Mouse (Mus musculus) naive thymus-derived CD4-positive, alpha-beta T cell, adult 2 months (primary cell): ENCODE data around the gene Rgs6.
A peak's percentile ranks its signal among the peaks of the same experiment; 100 is the strongest.

Experiments used
- DNase-seq: peaks from one replicate; pipeline ENCODE4 v3.0.0-alpha.2; 2011; ENCODE audit warnings: low read depth

The Rgs6 gene

GRCm38 (mm10) chr12:82647876-82648275, 59.8 kb downstream of the Rgs6 start:
- DNase-seq, result no peak

- DNase-seq, result no peak
Measured at GRCm38 (mm10) chr12:82649991-82650390, 61.9 kb downstream of the Rgs6 start.

DNA sequence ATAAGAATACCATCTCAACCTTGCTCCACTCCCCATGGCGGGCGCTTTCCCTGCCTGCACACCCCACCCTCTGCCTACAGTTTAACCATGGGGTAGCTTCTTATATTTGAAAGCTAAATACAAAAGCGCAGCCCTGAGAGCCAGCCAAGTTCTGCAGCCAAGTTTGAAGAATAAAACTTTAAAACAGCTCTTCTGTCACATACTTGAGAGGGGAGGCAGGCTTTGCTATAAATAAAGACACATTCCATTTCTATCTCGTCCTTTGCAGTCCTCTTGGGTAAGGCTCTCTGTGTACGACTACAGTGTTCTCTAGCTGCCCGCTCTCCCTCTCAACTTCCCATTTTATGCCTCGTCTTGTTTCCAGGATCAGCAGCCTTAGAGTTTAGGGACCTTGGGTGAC, 76.5 kb downstream of the Rgs6 start:
- no peak for DNase-seq

GRCm38 (mm10) chr12:82667441-82667840, 79.3 kb downstream of the Rgs6 start:
- no peak for DNase-seq

- DNase-seq, result no peak
Measured at GRCm38 (mm10) chr12:82670201-82670737, 82.2 kb downstream of the Rgs6 start.

- DNase-seq, result no peak
Measured at GRCm38 (mm10) chr12:82671591-82671990, 83.5 kb downstream of the Rgs6 start.

DNA sequence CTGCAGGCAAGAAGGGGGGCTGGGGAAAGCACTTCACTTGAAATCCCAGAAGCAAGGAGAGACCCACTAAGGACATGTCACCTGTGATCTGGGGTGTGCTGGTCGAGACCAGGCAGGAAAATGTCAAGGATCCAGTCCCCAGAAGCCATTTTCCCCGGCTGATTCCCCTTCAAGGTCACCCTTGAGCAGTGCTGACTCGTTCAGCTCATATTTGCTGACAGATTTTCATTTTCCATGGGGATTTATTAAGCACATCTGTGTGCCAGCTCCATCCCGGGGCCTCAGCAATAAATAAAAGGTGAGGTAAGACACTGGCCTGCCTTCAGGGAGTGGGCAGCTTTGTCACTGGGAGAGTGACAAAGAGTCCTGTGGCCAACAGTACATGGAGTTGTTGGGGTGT, 87.0 kb downstream of the Rgs6 start:
- DNase-seq, result no peak

DNA sequence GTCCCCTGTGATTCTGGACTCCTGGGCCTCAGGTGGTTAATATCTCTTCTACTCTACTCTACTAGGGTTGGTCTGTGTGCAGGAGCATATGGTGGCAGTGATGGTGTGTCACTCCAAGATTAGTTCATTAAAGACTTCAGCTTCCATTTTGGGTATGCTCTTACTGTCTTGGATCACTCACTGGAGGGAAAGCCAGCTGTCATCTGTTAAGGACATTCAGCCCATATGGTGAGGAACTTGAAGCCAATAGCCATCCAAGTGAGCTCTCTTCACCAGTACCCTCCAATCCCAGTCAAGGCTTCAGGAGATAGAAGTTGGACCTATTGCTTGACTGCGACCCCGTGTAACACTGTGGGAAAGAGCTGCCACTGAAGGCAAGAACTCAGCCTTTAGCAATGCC, 98.9 kb downstream of the Rgs6 start:
- DNase-seq, result no peak

DNA sequence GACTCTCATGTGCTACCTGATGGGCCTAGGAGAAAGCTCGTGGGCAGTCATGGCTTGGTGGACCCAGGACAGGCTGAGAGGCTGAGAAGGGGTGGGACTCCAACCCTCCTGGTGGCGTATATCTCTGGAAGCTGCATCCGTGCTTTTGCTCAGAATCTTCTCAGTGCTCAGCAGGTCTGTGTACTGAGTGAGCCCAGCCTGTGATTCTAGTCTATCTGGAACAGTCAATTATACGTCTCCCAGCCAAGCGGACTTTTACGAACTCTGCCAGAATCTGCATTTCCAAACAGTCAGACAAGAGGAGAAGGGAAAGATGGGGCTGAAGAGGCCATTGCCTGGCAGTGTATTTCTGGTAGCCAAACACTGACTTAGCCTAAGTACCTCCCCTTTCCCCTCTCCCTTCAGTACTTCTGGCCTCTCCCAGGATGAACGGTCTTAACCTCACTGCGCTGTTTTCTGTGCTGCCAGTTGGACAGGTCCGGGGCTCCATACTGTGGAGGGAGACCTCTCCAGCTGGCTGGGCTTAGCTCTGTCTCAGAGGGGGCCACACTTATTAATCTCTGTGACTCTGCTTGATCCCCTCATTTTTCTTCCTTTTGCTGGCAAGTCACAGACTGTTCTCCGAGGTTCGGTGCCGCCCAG, 110.9 kb downstream of the Rgs6 start:
- no peak for DNase-seq

- no peak for DNase-seq
Measured at GRCm38 (mm10) chr12:82699528-82699905, 111.4 kb downstream of the Rgs6 start.

- no peak for DNase-seq
Measured at GRCm38 (mm10) chr12:82700241-82700640, 112.1 kb downstream of the Rgs6 start.

DNA sequence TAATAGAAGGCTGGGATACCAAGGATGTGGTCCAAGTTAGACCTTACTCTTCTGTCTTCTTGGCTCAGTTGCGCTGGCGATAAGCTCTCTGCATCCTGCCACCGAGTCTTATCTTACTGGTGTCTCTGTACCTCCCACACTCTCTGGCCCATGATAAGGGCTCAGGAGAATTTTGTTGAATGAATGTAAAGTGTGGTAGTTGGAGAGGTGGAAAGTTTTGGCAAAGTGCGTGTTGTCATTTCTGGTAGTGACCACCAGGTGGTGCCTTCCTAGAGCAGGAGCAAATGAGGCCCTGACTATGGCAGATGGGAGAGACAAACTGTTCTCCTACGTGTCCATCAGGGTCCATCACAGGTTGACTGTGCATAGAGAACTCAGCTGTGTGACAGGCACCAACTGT, 112.7 kb downstream of the Rgs6 start:
- peak; percentile 10 for DNase-seq

- DNase-seq, result no peak
Measured at GRCm38 (mm10) chr12:82701359-82701758, 113.3 kb downstream of the Rgs6 start.

DNA sequence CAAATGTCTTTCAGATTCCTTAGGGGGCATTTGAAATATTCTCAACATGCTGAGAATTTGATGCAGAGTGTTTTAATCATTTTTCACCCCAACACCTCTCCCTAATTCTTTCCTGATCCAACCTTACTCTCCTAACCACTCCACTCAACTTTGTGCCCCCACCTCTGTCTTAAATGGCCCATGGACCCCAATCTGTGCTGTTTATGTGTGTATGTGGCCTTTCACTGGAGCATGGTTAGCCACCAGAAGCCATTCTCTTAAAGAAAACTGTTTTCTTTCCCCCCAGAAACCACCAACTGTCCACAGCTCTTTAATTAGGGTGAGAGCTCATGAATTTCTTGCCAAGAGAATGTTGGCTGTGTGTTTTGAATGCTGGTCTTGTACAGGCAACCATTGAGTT, 122.3 kb downstream of the Rgs6 start:
- no peak for DNase-seq

DNA sequence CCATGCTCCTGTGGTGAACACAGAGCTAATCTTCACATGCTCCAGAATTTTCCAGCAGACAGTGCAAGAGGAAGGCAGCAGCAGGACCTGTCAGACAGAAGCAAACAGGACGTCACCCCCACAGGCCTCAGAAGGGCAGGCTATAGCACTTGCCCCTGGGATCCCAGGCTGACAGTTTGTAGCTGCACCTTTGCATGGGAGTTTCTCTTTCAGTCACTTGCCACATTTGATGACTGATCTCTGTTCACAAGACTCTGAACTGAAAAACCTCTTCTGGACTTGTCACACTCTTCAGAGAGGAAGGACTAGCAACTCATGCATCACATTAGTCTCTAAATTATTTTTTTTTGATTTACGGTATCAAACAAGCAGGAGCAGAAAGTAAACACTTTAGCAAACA, 126.2 kb downstream of the Rgs6 start:
- no peak for DNase-seq

- DNase-seq, result no peak
Measured at GRCm38 (mm10) chr12:82723017-82723540, 135.0 kb downstream of the Rgs6 start.

- DNase-seq, result no peak
Measured at GRCm38 (mm10) chr12:82726255-82726654, 138.2 kb downstream of the Rgs6 start.

DNA sequence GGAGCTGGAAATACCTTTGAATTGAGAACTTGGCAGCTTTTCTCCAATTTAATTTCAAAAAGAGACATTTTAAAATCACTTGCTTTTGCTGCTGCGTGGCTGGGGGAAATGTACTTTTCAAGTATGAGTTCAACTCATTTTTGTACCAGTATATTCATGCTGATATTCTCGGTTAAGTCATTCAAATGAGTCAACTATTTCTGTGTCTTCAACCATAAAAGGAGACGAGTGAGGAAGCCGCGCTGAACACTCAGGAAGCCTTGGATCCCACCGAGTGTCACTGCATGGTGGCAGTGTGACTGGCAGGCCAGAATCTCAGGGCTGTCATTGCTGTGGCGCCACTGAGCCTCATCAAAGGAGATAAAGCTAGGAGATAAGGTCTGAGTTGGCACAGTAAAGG, 143.5 kb downstream of the Rgs6 start:
- DNase-seq, result no peak

GRCm38 (mm10) chr12:82742955-82743354, 154.9 kb downstream of the Rgs6 start:
- no peak for DNase-seq

DNA sequence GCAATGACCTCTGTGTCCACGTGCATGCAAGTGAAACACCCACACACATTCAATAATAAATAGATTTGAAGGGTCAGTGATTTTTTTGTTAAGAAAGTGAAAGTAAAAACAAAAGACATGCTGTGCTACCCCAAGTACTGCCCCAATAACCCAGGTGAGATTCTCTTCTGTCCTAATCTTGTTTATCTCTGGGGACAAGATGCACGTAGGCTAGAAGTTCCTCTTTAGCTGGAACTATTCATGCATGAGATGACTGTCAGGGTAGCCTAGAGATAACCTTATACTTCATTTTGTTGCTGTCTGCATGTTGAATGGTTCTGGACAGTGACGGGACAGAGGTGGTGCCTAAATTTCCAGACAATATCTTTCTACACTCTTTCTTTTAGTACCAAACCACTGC, 155.9 kb downstream of the Rgs6 start:
- no peak for DNase-seq

GRCm38 (mm10) chr12:82744826-82745225, 156.7 kb downstream of the Rgs6 start:
- DNase-seq, result no peak

DNA sequence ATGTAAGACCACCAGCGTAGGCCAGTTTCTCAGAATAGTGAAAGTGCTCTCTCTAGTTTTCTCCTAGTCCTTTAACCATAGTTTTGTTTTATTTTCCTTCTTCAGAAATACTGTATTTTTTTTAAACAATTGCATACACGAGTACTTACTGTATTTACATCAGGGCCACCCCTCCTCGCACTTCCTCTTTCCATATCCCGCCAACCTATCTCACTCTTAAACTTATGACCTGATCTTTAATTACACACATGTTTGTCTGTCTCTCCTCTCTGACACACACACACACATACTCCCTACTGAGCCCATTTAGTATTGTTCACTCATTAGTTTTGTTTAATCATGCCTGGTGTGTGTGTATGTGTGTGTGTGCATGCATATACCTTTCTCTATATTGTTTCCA, 159.0 kb downstream of the Rgs6 start:
- DNase-seq, result no peak

DNA sequence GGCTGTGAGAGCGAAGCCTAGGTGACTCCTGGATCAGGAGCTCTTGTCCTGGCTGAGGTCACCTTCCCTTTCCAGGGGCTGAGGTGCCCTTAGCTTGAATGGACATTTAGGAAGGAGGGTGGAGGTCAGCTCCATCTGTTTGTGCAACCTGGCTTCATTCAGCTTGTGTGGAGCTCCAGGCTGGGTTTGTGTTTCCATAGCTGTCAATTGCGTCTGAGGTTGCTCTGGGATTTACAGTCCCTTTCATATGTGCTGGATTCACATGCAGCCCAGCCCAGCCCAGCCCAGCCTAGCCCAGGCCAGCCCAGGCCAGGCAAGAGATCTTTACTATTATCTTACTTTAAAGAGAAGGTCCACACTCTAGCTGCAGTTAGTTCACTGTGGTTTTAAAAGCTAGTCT, 163.8 kb downstream of the Rgs6 start:
- no peak for DNase-seq

GRCm38 (mm10) chr12:82754501-82754900, 166.4 kb downstream of the Rgs6 start:
- no peak for DNase-seq
